Mouse (Mus musculus): ENCODE data around the gene Kars. TPM values are rescaled to one million over a fixed set of nuclear protein-coding genes. Genes with fewer than 3 reads are reported as not detected.

Kars gene
- polyA plus RNA-seq, 1 experiment from 2014 or later = 258 TPM

GRCm38 (mm10) chr8:111992703-111993039 lies 18.5 kb downstream of the Kars start:
- no peak for DNase-seq (ENCODE audit: low spot score, missing footprints)
- Histone ChIP-seq H3K36me3 (ENCODE audit: control insufficient read depth, insufficient read depth, low read length) (peaks cover 24% of the 10 kb centered on the region), H3K27me3 (ENCODE audit: control insufficient read depth, insufficient read depth, low read length) (no peaks in the 10 kb centered on the region), H3K9ac (ENCODE audit: low read length) (no peak overlapping the region), H3K4me3 (ENCODE audit: low read depth, low read length) (no peak overlapping the region), H3K4me2 (no peak overlapping the region), H3K4me1 (ENCODE audit: control insufficient read depth, insufficient read depth, low read length) (peaks cover 4% of the 10 kb centered on the region; the same call in 1 of the 2 replicates), H3K27ac (ENCODE audit: low read depth, low read length) (no peak overlapping the region), H3K9me3 (ENCODE audit: control insufficient read depth, low read length) (no peaks in the 10 kb centered on the region)
- 73% methylated on average over 3 of the region's 3 CpGs for WGBS
- peak; percentile 20; the same call in 1 of the 2 replicates for ATAC-seq (ENCODE audit: low FRiP score)

DNA sequence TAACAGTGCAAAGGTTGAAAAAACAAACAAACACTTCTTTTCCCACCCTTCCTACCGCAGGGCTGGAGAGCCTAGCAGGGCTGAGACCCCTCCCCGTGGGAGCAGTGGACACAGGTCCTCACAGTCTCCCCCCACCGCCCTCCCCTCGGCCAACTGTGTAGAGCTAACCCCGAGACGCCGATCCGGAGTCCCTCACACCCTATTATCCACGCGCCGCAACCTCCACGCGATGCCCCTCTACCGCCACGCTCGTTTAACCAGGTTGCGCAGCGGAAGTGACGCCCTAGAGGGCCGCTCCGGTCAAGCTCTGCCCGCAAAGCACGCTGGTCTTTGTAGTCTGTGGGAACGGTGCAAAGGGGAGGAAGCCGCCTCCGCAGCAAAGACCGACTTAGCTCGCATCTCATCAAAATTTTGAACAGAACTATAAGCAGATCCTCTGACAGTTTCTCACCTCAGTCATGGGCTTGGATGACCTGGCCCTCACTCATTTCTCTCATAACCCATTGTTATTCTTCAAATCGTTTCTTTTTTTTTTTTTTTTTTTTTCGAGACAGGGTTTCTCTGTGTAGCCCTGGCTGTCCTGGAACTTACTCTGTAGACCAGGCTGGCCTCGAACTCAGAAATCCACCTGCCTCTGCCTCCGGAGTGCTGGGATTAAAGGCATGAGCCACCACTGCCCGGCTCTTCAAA lies 19.0 kb downstream of the Kars start, which contains the start of gene Adat1:
Gene Adat1, minus strand, starts transcription at position 290 of the 690 bp plus-strand sequence.
- Histone ChIP-seq H3K4me2 (peak within 1 kb of the TSS; percentile 58), H3K4me3 (ENCODE audit: low read depth, low read length) (peak within 1 kb of the TSS; percentile 78), H3K27me3 (ENCODE audit: control insufficient read depth, insufficient read depth, low read length) (no peaks in the 10 kb centered on the region), H3K36me3 (ENCODE audit: control insufficient read depth, insufficient read depth, low read length) (peaks cover 22% of the 10 kb centered on the region), H3K9me3 (ENCODE audit: control insufficient read depth, low read length) (no peaks in the 10 kb centered on the region), H3K27ac (ENCODE audit: low read depth, low read length) (no peak within 1 kb of the TSS), H3K4me1 (ENCODE audit: control insufficient read depth, insufficient read depth, low read length) (peaks cover 4% of the 10 kb centered on the region; the same call in 1 of the 2 replicates), H3K9ac (ENCODE audit: low read length) (peak within 1 kb of the TSS; percentile 86)
- peak; percentile 99 for DNase-seq (ENCODE audit: low spot score, missing footprints)
- WGBS = 3% methylated on average over 32 of the region's 33 CpGs
- peak; percentile 95 for ATAC-seq (ENCODE audit: low FRiP score)

- peaks cover 17% of the 10 kb centered on the region for H3K36me3 ChIP-seq (ENCODE audit: control insufficient read depth, insufficient read depth, low read length)
- no peaks in the 10 kb centered on the region for H3K27me3 ChIP-seq (ENCODE audit: control insufficient read depth, insufficient read depth, low read length)
- H3K4me1 ChIP-seq (ENCODE audit: control insufficient read depth, insufficient read depth, low read length) = peaks cover 4% of the 10 kb centered on the region; the same call in 1 of the 2 replicates
- peak overlapping the region; percentile 58 for H3K4me2 ChIP-seq
- H3K9me3 ChIP-seq (ENCODE audit: control insufficient read depth, low read length) = no peaks in the 10 kb centered on the region
- no peak overlapping the region for H3K27ac ChIP-seq (ENCODE audit: low read depth, low read length)
- 66% methylated on average over 8 of the region's 8 CpGs for WGBS
- H3K4me3 ChIP-seq (ENCODE audit: low read depth, low read length) = peak overlapping the region; percentile 78
- DNase-seq (ENCODE audit: low spot score, missing footprints) (no peak), ATAC-seq (ENCODE audit: low FRiP score) (no peak)
- peak overlapping the region; percentile 86 for H3K9ac ChIP-seq (ENCODE audit: low read length)
Measured at GRCm38 (mm10) chr8:111991278-111991677, 19.8 kb downstream of the Kars start.

DNA sequence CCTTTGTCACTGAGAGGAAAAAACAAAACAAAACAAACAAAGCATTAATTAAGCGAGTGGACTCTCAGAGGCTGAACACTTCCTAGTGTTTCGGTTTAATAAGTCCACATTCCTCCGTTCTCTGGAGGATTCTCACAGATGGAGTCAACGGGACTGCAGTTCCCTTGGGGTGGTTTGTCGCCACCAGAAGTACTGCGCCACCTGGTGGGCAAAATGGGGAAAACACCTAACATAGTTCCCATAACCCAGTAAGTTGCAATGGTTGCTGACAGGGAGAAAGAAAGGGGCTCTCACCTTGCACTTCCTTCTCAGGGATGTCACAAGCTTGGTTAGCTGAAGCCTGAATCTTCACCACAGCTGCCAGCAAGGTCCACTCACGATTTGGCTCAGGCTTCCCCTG lies 21.2 kb downstream of the Kars start:
- no peak overlapping the region for H3K27ac ChIP-seq (ENCODE audit: low read depth, low read length)
- 22% methylated on average over 7 of the region's 7 CpGs for WGBS
- DNase-seq (ENCODE audit: low spot score, missing footprints) (peak; percentile 99), ATAC-seq (ENCODE audit: low FRiP score) (peak; percentile 35; the same call in 1 of the 2 replicates)
- H3K4me3 ChIP-seq (ENCODE audit: low read depth, low read length) = no peak overlapping the region
- H3K27me3 ChIP-seq (ENCODE audit: control insufficient read depth, insufficient read depth, low read length) = no peaks in the 10 kb centered on the region
- H3K4me2 ChIP-seq = no peak overlapping the region
- no peak overlapping the region for H3K9ac ChIP-seq (ENCODE audit: low read length)
- peaks cover 4% of the 10 kb centered on the region; the same call in 1 of the 2 replicates for H3K4me1 ChIP-seq (ENCODE audit: control insufficient read depth, insufficient read depth, low read length)
- no peaks in the 10 kb centered on the region for H3K9me3 ChIP-seq (ENCODE audit: control insufficient read depth, low read length)
- peaks cover 15% of the 10 kb centered on the region for H3K36me3 ChIP-seq (ENCODE audit: control insufficient read depth, insufficient read depth, low read length)

- Histone ChIP-seq H3K9ac (ENCODE audit: low read length) (no peak overlapping the region), H3K27ac (ENCODE audit: low read depth, low read length) (no peak overlapping the region), H3K9me3 (ENCODE audit: control insufficient read depth, low read length) (no peaks in the 10 kb centered on the region), H3K4me2 (no peak overlapping the region), H3K36me3 (ENCODE audit: control insufficient read depth, insufficient read depth, low read length) (peaks cover 6% of the 10 kb centered on the region), H3K4me1 (ENCODE audit: control insufficient read depth, insufficient read depth, low read length) (no peaks in the 10 kb centered on the region), H3K4me3 (ENCODE audit: low read depth, low read length) (no peak overlapping the region), H3K27me3 (ENCODE audit: control insufficient read depth, insufficient read depth, low read length) (no peaks in the 10 kb centered on the region)
- 89% methylated on average over 10 of the region's 10 CpGs for WGBS
- ATAC-seq (ENCODE audit: low FRiP score) (no peak), DNase-seq (ENCODE audit: low spot score, missing footprints) (no peak)
Measured at GRCm38 (mm10) chr8:111984511-111984910, 26.6 kb downstream of the Kars start.

GRCm38 (mm10) chr8:111982116-111982515 lies 29.0 kb downstream of the Kars start:
- peaks cover 6% of the 10 kb centered on the region for H3K36me3 ChIP-seq (ENCODE audit: control insufficient read depth, insufficient read depth, low read length)
- ATAC-seq (ENCODE audit: low FRiP score) = no peak
- DNase-seq (ENCODE audit: low spot score, missing footprints) = no peak

GRCm38 (mm10) chr8:111978147-111978546 lies 33.0 kb downstream of the Kars start:
- no peak overlapping the region for H3K27ac ChIP-seq (ENCODE audit: low read depth, low read length)
- no peak overlapping the region for H3K4me2 ChIP-seq
- H3K36me3 ChIP-seq (ENCODE audit: control insufficient read depth, insufficient read depth, low read length) = peaks cover 12% of the 10 kb centered on the region
- DNase-seq (ENCODE audit: low spot score, missing footprints) (no peak), ATAC-seq (ENCODE audit: low FRiP score) (peak; percentile 67; the same call in 1 of the 2 replicates)
- no peak overlapping the region for H3K4me3 ChIP-seq (ENCODE audit: low read depth, low read length)
- H3K4me1 ChIP-seq (ENCODE audit: control insufficient read depth, insufficient read depth, low read length) = no peaks in the 10 kb centered on the region
- no peaks in the 10 kb centered on the region for H3K27me3 ChIP-seq (ENCODE audit: control insufficient read depth, insufficient read depth, low read length)
- 86% methylated on average over 10 of the region's 10 CpGs for WGBS
- no peaks in the 10 kb centered on the region for H3K9me3 ChIP-seq (ENCODE audit: control insufficient read depth, low read length)
- H3K9ac ChIP-seq (ENCODE audit: low read length) = no peak overlapping the region

More at GRCm38 (mm10) chr8:111982116-111982515, 29.0 kb downstream of the Kars start:
- Histone ChIP-seq H3K4me3 (ENCODE audit: low read depth, low read length) (no peak overlapping the region), H3K27me3 (ENCODE audit: control insufficient read depth, insufficient read depth, low read length) (no peaks in the 10 kb centered on the region), H3K4me2 (no peak overlapping the region), H3K9me3 (ENCODE audit: control insufficient read depth, low read length) (no peaks in the 10 kb centered on the region), H3K9ac (ENCODE audit: low read length) (no peak overlapping the region), H3K27ac (ENCODE audit: low read depth, low read length) (no peak overlapping the region), H3K4me1 (ENCODE audit: control insufficient read depth, insufficient read depth, low read length) (no peaks in the 10 kb centered on the region)
- WGBS = 78% methylated on average over 7 of the region's 7 CpGs

DNA sequence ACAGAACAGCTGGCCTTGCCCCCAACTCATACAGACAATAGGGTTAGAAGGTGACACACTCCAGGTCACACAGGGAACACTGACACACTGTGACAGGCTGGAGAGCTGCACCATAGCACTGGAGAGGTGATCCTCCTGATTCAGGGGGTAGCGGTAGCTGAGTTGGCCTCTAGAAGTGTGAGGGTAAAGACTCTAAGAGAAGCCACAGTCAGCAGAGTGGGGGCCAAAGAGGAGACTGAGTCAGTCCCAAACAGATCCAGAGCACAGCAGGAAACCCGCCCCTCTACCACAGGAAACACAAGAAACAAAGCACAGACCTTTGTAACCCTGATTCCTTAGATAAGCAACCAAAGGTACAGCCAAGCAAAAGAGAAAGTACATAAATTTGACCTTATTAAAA lies 34.8 kb downstream of the Kars start:
- Histone ChIP-seq H3K4me1 (ENCODE audit: control insufficient read depth, insufficient read depth, low read length) (no peaks in the 10 kb centered on the region), H3K9me3 (ENCODE audit: control insufficient read depth, low read length) (no peaks in the 10 kb centered on the region), H3K4me2 (no peak overlapping the region), H3K9ac (ENCODE audit: low read length) (no peak overlapping the region), H3K27me3 (ENCODE audit: control insufficient read depth, insufficient read depth, low read length) (no peaks in the 10 kb centered on the region), H3K27ac (ENCODE audit: low read depth, low read length) (no peak overlapping the region), H3K36me3 (ENCODE audit: control insufficient read depth, insufficient read depth, low read length) (peaks cover 11% of the 10 kb centered on the region), H3K4me3 (ENCODE audit: low read depth, low read length) (no peak overlapping the region)
- no peak for ATAC-seq (ENCODE audit: low FRiP score)
- WGBS = 85% methylated on average over 2 of the region's 2 CpGs
- no peak for DNase-seq (ENCODE audit: low spot score, missing footprints)

DNA sequence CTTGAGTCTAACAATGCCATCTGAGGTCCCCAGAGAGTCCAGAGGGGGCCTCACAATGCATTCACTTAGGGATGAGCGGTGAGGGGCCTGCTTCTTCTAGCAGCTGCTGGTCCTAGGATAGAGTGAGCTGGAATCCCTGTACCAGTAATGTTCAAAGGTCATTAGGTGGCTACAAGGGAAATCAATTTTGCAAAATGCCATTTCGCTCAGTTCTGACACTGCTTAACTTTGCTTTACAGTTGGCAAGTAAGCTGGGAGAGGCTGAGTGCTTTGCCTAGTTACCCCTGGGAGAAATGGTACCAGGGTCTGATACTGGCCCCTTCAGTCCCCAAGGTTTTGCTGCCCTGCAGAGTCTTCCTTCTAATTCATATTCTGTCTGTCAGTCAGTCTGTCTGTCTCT lies 35.4 kb downstream of the Kars start:
- H3K9ac ChIP-seq (ENCODE audit: low read length) = no peak overlapping the region
- no peaks in the 10 kb centered on the region for H3K27me3 ChIP-seq (ENCODE audit: control insufficient read depth, insufficient read depth, low read length)
- no peaks in the 10 kb centered on the region for H3K9me3 ChIP-seq (ENCODE audit: control insufficient read depth, low read length)
- H3K4me1 ChIP-seq (ENCODE audit: control insufficient read depth, insufficient read depth, low read length) = no peaks in the 10 kb centered on the region
- no peak overlapping the region for H3K4me2 ChIP-seq
- no peak overlapping the region for H3K27ac ChIP-seq (ENCODE audit: low read depth, low read length)
- ATAC-seq (ENCODE audit: low FRiP score) (no peak), DNase-seq (ENCODE audit: low spot score, missing footprints) (no peak)
- peaks cover 11% of the 10 kb centered on the region for H3K36me3 ChIP-seq (ENCODE audit: control insufficient read depth, insufficient read depth, low read length)
- 94% methylated on average over 2 of the region's 2 CpGs for WGBS
- H3K4me3 ChIP-seq (ENCODE audit: low read depth, low read length) = no peak overlapping the region
